Mouse (Mus musculus) midbrain, postnatal 0 days (tissue): ENCODE data around the gene Cd69. TPM values are rescaled to one million over a fixed set of nuclear protein-coding genes. Genes with fewer than 3 reads are reported as not detected.

ENCODE experiments used
- ATAC-seq: fragments of 200-750 bp; cut with Nextera tagmentation; 2 replicates; pipeline ENCODE4 v1.8.0; 2017; ENCODE audit warnings: moderate number of reproducible peaks, mild to moderate bottlenecking, moderate TSS enrichment, moderate library complexity; ENCODE audit not compliant: low FRiP score
- DNase-seq: peaks from one replicate; pipeline ENCODE4 v3.0.0-alpha.2; 2015; ENCODE audit warnings: low spot score
- H3K27ac ChIP-seq: fragments of 300-500 bp; sonication (generic); 2 replicates; pipeline ENCODE4 v1.5.1; 2014; ENCODE audit warnings: low read depth, mild to moderate bottlenecking, low read length, mixed read lengths
- H3K27me3 ChIP-seq: fragments of 300-500 bp; sonication (generic); 2 replicates; pipeline ENCODE4 v1.6.1; 2014; ENCODE audit warnings: low read length, control low read depth, mixed read lengths; ENCODE audit not compliant: insufficient read depth
- H3K36me3 ChIP-seq: fragments of 300-500 bp; sonication (generic); 2 replicates; pipeline ENCODE4 v1.6.1; 2014; ENCODE audit warnings: low read length, control low read depth, mixed read lengths; ENCODE audit not compliant: insufficient read depth
- H3K4me1 ChIP-seq: fragments of 300-500 bp; sonication (generic); 2 replicates; pipeline ENCODE4 v1.6.1; 2014; ENCODE audit warnings: mild to moderate bottlenecking, control low read depth, antibody characterized with exemption, low read length, mixed read lengths; ENCODE audit not compliant: insufficient read depth
- H3K4me2 ChIP-seq: fragments of 300-500 bp; sonication (generic); 2 replicates; pipeline ENCODE4 v1.6.1; 2014; ENCODE audit warnings: low read depth, mild to moderate bottlenecking, low read length, mixed read lengths; ENCODE audit not compliant: poor library complexity, severe bottlenecking
- H3K4me3 ChIP-seq: fragments of 300-500 bp; sonication (generic); 2 replicates; pipeline ENCODE4 v1.5.1; 2014; ENCODE audit warnings: low read depth, mild to moderate bottlenecking, low read length, moderate library complexity
- H3K9ac ChIP-seq: fragments of 300-500 bp; sonication (generic); replicated peaks from 2 replicates; pipeline ENCODE4 v1.6.1; 2014; ENCODE audit warnings: mild to moderate bottlenecking, low read length, moderate library complexity, mixed read lengths; ENCODE audit not compliant: poor library complexity, severe bottlenecking
- H3K9me3 ChIP-seq: fragments of 300-500 bp; sonication (generic); 2 replicates; pipeline ENCODE4 v1.6.1; 2016; ENCODE audit warnings: low read length, control low read depth
- CTCF ChIP-seq: IDR thresholded peaks from 2 replicates; pipeline ENCODE4 v1.5.1; 2016; ENCODE audit warnings: antibody characterized with exemption, mild to moderate bottlenecking
- WGBS: fragments of 180-500 bp; shearing (Covaris S2); extraction: QIAGEN DNeasy Blood & Tissue Kit; methylation state at CpG from one replicate; pipeline ENCODE4 v1.1.7; 2014; 5-methylcytosine and 5-hydroxymethylcytosine counted together
- polyA plus RNA-seq: library from polyadenylated mRNA; unstranded; fragments of >200 nt; fragmentation: Nextera tagmentation; extraction: Ambion mirVana; gene quantifications from 2 replicates; pipeline ENCODE4 v1.2.1, GENCODE M21; 2015
- total RNA-seq: library from RNA; depleted of rRNA; stranded (reverse); fragments of >200 nt; gene quantifications from 2 replicates; pipeline ENCODE4 v1.2.3, GENCODE M21; 2014

The Cd69 gene
- total and polyA plus RNA-seq, 2 experiments from 2014 or later: not detected

GRCm38 (mm10) chr6:129260034-129260433, 15.2 kb downstream of the Cd69 start:
- Histone ChIP-seq H3K27ac (no peak overlapping the region), H3K4me1 (no peaks in the 10 kb centered on the region), H3K27me3 (no peaks in the 10 kb centered on the region), H3K9me3 (no peaks in the 10 kb centered on the region), H3K4me2 (no peak overlapping the region), H3K36me3 (no peaks in the 10 kb centered on the region), H3K4me3 (no peak overlapping the region), H3K9ac (no peak overlapping the region)
- peak; percentile 68 for TF ChIP-seq CTCF
- DNase-seq: no peak
- ATAC-seq: no peak

GRCm38 (mm10) chr6:129256018-129256417, 19.2 kb downstream of the Cd69 start:
- Histone ChIP-seq H3K4me3 (no peak overlapping the region), H3K4me1 (no peaks in the 10 kb centered on the region), H3K4me2 (no peak overlapping the region), H3K9me3 (no peaks in the 10 kb centered on the region), H3K27me3 (no peaks in the 10 kb centered on the region), H3K36me3 (no peaks in the 10 kb centered on the region), H3K27ac (no peak overlapping the region), H3K9ac (no peak overlapping the region)
- peak; percentile 80 for TF ChIP-seq CTCF
- 62% methylated on average over 7 of the region's 7 CpGs for WGBS
- ATAC-seq (peak; percentile 47; the same call in 1 of the 2 replicates), DNase-seq (peak; percentile 71)

GRCm38 (mm10) chr6:129254949-129255602, 20.2 kb downstream of the Cd69 start:
- no peak overlapping the region for H3K4me2 ChIP-seq
- 21% methylated on average over 4 of the region's 4 CpGs for WGBS
- no peaks in the 10 kb centered on the region for H3K9me3 ChIP-seq
- peak; percentile 27; the same call in 1 of the 2 replicates for ATAC-seq
- no peak overlapping the region for H3K9ac ChIP-seq
- H3K27me3 ChIP-seq: no peaks in the 10 kb centered on the region
- peak; percentile 75 for DNase-seq
- H3K27ac ChIP-seq: no peak overlapping the region
- H3K36me3 ChIP-seq: no peaks in the 10 kb centered on the region
- no peaks in the 10 kb centered on the region for H3K4me1 ChIP-seq
- H3K4me3 ChIP-seq: no peak overlapping the region
- peak; percentile 79 for TF ChIP-seq CTCF

GRCm38 (mm10) chr6:129254314-129254713, 20.9 kb downstream of the Cd69 start:
- Histone ChIP-seq H3K4me1 (no peaks in the 10 kb centered on the region), H3K9me3 (no peaks in the 10 kb centered on the region), H3K4me2 (no peak overlapping the region), H3K36me3 (no peaks in the 10 kb centered on the region), H3K9ac (no peak overlapping the region), H3K27me3 (no peaks in the 10 kb centered on the region), H3K27ac (no peak overlapping the region), H3K4me3 (no peak overlapping the region)
- DNase-seq (no peak), ATAC-seq (no peak)
- no peak for TF ChIP-seq CTCF
- WGBS: 78% methylated on average over 4 of the region's 4 CpGs

- no peak for DNase-seq
- no peak overlapping the region for H3K9ac ChIP-seq
- no peak overlapping the region for H3K4me2 ChIP-seq
- H3K27me3 ChIP-seq: no peaks in the 10 kb centered on the region
- TF ChIP-seq CTCF: peak; percentile 33
- no peaks in the 10 kb centered on the region for H3K36me3 ChIP-seq
- no peak for ATAC-seq
- H3K9me3 ChIP-seq: no peaks in the 10 kb centered on the region
- H3K27ac ChIP-seq: no peak overlapping the region
- H3K4me3 ChIP-seq: no peak overlapping the region
- H3K4me1 ChIP-seq: no peaks in the 10 kb centered on the region
Measured at GRCm38 (mm10) chr6:129248243-129248642, 27.0 kb downstream of the Cd69 start.

- WGBS: 69% methylated on average over 1 of the region's 1 CpGs
- H3K4me3 ChIP-seq: no peak overlapping the region
- no peak for TF ChIP-seq CTCF
- DNase-seq (no peak), ATAC-seq (no peak)
- H3K9ac ChIP-seq: no peak overlapping the region
- no peaks in the 10 kb centered on the region for H3K9me3 ChIP-seq
- no peaks in the 10 kb centered on the region for H3K4me1 ChIP-seq
- no peak overlapping the region for H3K4me2 ChIP-seq
- no peaks in the 10 kb centered on the region for H3K27me3 ChIP-seq
- no peak overlapping the region for H3K27ac ChIP-seq
- no peaks in the 10 kb centered on the region for H3K36me3 ChIP-seq
Measured at GRCm38 (mm10) chr6:129246992-129247391, 28.2 kb downstream of the Cd69 start.
